Mouse (Mus musculus) megakaryocyte, embryonic 14.5 days (primary cell): Measurements from ENCODE around the gene L3mbtl3. TPM values are rescaled to one million over a fixed set of nuclear protein-coding genes. Genes with fewer than 3 reads are reported as not detected.

Experiments
- H3K27me3 ChIP-seq: replicated peaks from 2 replicates; pipeline ENCODE3; 2012; ENCODE audit warnings: inconsistent platforms
- H3K36me3 ChIP-seq: replicated peaks from 2 replicates; pipeline ENCODE3; 2012; ENCODE audit warnings: low read length, inconsistent platforms, mixed read lengths
- H3K4me1 ChIP-seq: 2 replicates; pipeline ENCODE4 v1.6.1; 2012; ENCODE audit warnings: inconsistent platforms
- H3K4me3 ChIP-seq: replicated peaks from 2 replicates; pipeline ENCODE3; 2012; ENCODE audit warnings: moderate library complexity, mild to moderate bottlenecking, inconsistent platforms
- H3K9me3 ChIP-seq: 2 replicates; pipeline ENCODE4 v1.6.1; 2012; ENCODE audit warnings: inconsistent platforms
- FLI1 ChIP-seq: IDR thresholded peaks from 2 replicates; pipeline ENCODE4 v1.6.1; 2012; ENCODE audit warnings: low read length, inconsistent platforms, mixed read lengths
- GATA1 ChIP-seq: IDR thresholded peaks from 3 replicates; pipeline ENCODE4 v1.6.1; 2012; ENCODE audit warnings: mixed read lengths, low read length, inconsistent platforms, borderline replicate concordance
- polyA plus RNA-seq: library from polyadenylated mRNA; stranded (reverse); fragments of >175 nt; gene quantifications from 2 replicates; pipeline ENCODE4 v1.2.3, GENCODE M21; 2012; ENCODE audit warnings: low replicate concordance; ENCODE audit not compliant: insufficient read depth

Gene L3mbtl3
- 3.8 and 8.2 TPM in 2 replicates for polyA plus RNA-seq

DNA sequence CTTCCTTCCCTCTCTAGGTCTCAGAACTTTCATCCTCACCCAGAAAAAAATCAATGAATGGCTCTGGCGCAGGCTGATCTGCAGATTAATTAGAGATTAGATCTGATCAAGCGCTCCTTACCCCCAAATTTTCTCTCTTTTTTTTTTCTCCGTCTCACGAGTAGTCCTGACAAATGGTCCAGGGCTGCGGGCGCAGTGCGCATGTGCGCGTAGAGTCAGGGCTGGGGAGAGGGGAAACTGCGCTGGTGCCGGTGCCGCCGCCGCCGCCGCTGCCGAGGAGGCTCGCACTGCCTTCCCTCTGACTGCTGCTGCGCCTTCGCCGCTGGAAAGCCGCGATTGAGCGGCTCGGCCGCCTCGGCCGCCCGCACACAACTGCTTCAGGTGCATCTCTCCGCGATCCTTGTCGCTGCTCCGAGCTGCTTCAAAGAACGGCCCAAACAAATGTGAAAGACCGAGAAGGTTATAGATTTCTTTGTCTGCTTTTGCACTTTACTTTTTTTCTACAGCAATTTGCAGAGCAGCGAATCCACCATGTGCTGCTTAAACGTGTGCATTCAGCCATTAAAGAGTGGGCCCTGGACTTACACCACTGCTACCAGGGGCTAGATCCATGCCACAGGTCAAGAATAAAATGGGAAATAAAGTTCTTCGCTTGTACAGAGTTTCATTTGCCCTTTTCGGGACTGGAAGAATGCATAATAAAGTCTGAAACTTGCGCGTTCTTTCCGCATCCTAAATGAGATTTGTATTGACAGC, at the start of gene L3mbtl3:
Gene L3mbtl3 (minus strand): TSS at position 182 of the 756 bp plus-strand sequence.
- TF ChIP-seq FLI1 (no peak), GATA1 (no peak)
- no peaks in the 10 kb centered on the region for H3K9me3 ChIP-seq
- H3K27me3 ChIP-seq, result no peaks in the 10 kb centered on the region
- no peaks in the 10 kb centered on the region for H3K36me3 ChIP-seq
- H3K4me1 ChIP-seq, result peaks cover 14% of the 10 kb centered on the region
- peak within 1 kb of the TSS; percentile 97 for H3K4me3 ChIP-seq

- Histone ChIP-seq H3K4me1 (no peaks in the 10 kb centered on the region), H3K4me3 (no peak overlapping the region), H3K9me3 (peaks cover 4% of the 10 kb centered on the region; the same call in 1 of the 2 replicates), H3K27me3 (no peaks in the 10 kb centered on the region), H3K36me3 (no peaks in the 10 kb centered on the region)
- no peak for TF ChIP-seq FLI1
- TF ChIP-seq GATA1, result no peak
Measured at GRCm38 (mm10) chr10:26421168-26421567, 45.4 kb upstream of the L3mbtl3 start.

- Histone ChIP-seq H3K4me3 (no peak overlapping the region), H3K9me3 (no peaks in the 10 kb centered on the region), H3K36me3 (no peaks in the 10 kb centered on the region), H3K4me1 (no peaks in the 10 kb centered on the region), H3K27me3 (no peaks in the 10 kb centered on the region)
- TF ChIP-seq GATA1 (no peak), FLI1 (no peak)
Measured at GRCm38 (mm10) chr10:26388656-26389055, 12.9 kb upstream of the L3mbtl3 start.

GRCm38 (mm10) chr10:26377332-26377602, 1.5 kb upstream of the L3mbtl3 start:
- Histone ChIP-seq H3K36me3 (no peaks in the 10 kb centered on the region), H3K4me3 (no peak overlapping the region), H3K9me3 (no peaks in the 10 kb centered on the region), H3K4me1 (peaks cover 7% of the 10 kb centered on the region), H3K27me3 (no peaks in the 10 kb centered on the region)
- TF ChIP-seq FLI1, result no peak
- no peak for TF ChIP-seq GATA1

- H3K27me3 ChIP-seq, result no peaks in the 10 kb centered on the region
- TF ChIP-seq FLI1 (no peak), GATA1 (no peak)
- H3K4me1 ChIP-seq, result peaks cover 8% of the 10 kb centered on the region
- no peaks in the 10 kb centered on the region for H3K9me3 ChIP-seq
- H3K36me3 ChIP-seq, result no peaks in the 10 kb centered on the region
- peak overlapping the region; percentile 97 for H3K4me3 ChIP-seq
Measured at GRCm38 (mm10) chr10:26376546-26377331, 968 bp upstream of the L3mbtl3 start.

DNA sequence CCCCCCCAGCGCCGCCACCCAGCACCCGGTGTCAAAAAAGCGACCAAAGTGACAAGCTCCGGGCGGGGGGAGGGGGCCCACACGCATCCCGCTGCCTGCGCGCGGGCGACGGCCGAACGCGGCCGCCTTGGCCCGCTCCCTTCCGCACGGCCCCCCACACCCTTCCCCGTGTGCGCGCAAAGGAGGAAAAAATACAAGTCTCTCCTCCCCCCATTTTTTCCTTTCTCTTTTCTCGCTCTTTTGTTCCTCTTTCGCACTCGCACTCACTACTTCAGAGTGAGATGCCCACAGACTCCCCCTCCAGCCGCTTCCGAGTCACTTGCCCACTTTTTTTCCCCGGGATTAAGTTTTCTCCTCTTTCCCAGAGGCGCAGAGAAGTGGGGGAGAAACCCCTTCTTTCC, 420 bp downstream of the L3mbtl3 start:
- H3K36me3 ChIP-seq, result no peaks in the 10 kb centered on the region
- H3K9me3 ChIP-seq, result no peaks in the 10 kb centered on the region
- TF ChIP-seq GATA1 (no peak), FLI1 (no peak)

DNA sequence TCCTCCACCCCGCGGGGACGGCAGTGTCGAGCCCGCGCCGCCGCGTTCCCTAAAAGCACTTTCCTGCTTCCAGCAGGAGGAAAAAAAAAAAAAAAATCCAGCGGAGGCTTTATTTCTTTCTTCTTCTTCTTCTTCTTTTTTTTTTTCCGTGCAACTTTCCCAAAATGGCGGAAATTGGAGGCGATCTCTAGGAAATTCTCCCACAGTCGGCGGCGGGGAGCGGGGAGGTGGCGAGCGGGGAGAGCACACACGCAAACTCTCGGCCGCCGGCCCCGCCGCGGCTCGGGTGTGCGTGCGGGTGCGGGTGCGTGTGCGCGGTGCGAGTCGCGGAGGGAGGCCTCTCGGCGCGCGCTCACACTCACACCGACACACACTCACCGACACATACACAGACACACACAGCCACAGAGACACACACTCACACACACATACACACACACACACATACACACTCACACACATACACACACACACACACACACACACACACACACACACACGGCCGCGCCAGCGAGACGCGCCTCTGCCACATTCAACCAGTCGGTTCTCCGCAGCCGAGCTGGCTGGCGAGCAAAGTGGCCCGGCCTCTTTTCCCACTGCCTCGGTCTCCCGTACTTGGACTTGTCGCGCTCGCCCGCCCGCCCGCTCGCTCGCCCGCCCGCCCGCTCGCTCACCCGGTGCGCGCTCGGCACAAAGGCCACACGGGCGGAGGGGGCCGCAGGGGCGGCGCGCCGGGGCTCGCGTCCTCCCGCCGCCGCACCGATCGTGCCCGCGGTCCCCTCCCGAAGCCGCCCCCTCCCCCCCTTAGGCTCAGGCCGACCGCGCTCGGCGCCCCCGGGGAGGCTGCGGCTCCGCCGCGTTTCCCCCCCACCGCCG, 1.1 kb downstream of the L3mbtl3 start:
- Histone ChIP-seq H3K36me3 (no peaks in the 10 kb centered on the region), H3K4me3 (peak overlapping the region; percentile 97), H3K27me3 (no peaks in the 10 kb centered on the region), H3K4me1 (peaks cover 14% of the 10 kb centered on the region), H3K9me3 (no peaks in the 10 kb centered on the region)
- TF ChIP-seq GATA1 (no peak), FLI1 (no peak)

More for the DNA sequence above, 420 bp downstream of the L3mbtl3 start:
- Histone ChIP-seq H3K27me3 (no peaks in the 10 kb centered on the region), H3K4me1 (peaks cover 14% of the 10 kb centered on the region), H3K4me3 (peak overlapping the region; percentile 97)

GRCm38 (mm10) chr10:26373951-26374435, 1.8 kb downstream of the L3mbtl3 start:
- Histone ChIP-seq H3K4me3 (peak overlapping the region; percentile 97), H3K9me3 (no peaks in the 10 kb centered on the region), H3K4me1 (peaks cover 14% of the 10 kb centered on the region), H3K36me3 (peaks cover 1% of the 10 kb centered on the region), H3K27me3 (no peaks in the 10 kb centered on the region)
- no peak for TF ChIP-seq GATA1
- no peak for TF ChIP-seq FLI1
